Mouse (Mus musculus) frontal cortex, adult 2 months (tissue): ENCODE measurements around the gene Grasp. TPM values are rescaled to one million over a fixed set of nuclear protein-coding genes. Genes with fewer than 3 reads are reported as not detected.

Experiments
- DNase-seq, 2 experiments: peaks; one replicate each; pipeline ENCODE4 v3.0.0; 2022; ENCODE audit warnings: low spot score in 1 of 2; ENCODE audit errors: extremely low spot score in 1 of 2
- polyA plus RNA-seq: library from polyadenylated mRNA; depleted of rRNA; stranded (reverse); fragments of >200 nt; gene quantifications from 2 replicates; pipeline ENCODE4 v1.2.3, GENCODE M21; 2012

Grasp gene
- polyA plus RNA-seq, 1 experiment: 43.9 TPM

DNA sequence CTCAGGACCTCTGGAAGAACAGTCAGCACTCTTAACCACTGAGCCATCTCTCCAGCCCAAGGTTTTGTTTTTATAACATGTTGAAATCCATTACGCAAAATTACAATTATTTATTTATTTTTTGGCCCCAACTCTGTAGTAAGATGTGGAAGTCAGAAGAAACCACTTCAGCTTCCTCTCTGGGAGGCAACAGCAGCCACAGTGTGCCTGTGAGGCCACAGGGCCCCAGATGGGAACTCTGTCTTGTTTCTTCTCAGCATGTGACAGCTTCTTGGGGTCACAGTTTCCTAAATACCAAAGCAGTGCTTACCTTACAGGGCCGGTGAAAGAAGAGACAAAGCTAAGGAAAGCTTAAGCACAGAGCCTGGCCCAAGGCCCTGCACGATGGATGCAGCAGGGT, 20.0 kb downstream of the Grasp start:
- no peak for DNase-seq

DNA sequence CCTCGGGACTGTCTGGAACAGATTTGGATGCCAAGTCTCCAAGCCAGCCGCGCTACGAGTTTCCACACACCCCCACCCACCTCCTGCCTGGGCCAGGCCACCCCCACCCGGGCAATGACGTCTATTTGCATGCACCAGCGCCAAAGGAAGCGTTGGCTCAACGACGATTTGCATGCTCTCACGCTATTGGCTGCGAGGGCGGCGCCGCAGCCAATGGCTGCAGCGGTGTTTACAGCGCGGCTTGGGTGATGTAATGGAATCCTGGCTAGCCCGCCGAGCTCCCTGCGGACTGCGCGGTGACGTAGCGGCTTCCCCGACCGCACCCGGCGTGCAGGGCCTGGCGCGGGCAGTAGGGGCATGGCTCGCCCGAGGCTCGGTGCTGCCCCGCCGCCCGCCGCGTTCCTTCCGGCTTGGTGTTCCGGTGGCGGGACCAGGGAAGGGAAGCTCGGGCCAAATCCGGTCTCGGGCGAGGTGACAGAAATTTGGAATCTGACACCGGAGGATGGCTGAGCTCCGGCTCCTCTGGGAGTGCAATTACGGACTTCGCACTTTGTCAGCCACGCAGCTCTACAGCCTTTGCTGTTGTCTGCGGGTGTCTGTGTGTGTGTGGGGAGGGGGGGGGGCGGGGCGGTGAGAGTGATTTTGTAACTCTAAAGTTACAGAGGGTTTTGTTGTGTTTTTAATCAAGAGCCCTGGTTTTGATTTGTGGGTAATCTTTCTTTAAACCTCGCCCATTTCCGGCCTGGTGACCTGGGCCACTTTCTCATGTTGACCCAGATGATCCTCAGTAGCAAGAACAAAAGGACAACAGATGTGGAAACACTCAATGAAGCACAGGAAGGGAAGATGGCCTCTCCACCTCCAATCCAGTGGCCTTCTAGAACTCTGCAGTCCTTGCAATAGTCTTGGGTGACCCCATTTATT, 22.5 kb downstream of the Grasp start:
- peak; percentile 94 to 97 for DNase-seq

DNA sequence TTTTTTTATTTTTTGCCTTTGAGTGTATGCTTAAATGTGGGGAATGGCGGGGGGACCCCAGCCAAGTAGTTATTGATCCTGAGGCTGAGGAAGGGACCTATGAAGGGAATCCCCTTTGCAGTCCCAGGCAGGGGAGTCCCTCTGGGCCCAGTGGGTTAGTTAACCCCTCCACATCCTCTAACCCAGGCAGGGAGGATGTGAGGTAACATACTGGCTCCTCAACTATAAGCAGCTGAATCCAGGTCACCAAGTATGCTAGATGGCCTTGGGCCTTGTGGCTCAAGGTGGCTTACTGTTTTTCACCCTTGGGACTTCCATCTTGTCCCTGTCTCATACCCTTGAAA, 23.1 kb downstream of the Grasp start:
- DNase-seq: no peak

DNA sequence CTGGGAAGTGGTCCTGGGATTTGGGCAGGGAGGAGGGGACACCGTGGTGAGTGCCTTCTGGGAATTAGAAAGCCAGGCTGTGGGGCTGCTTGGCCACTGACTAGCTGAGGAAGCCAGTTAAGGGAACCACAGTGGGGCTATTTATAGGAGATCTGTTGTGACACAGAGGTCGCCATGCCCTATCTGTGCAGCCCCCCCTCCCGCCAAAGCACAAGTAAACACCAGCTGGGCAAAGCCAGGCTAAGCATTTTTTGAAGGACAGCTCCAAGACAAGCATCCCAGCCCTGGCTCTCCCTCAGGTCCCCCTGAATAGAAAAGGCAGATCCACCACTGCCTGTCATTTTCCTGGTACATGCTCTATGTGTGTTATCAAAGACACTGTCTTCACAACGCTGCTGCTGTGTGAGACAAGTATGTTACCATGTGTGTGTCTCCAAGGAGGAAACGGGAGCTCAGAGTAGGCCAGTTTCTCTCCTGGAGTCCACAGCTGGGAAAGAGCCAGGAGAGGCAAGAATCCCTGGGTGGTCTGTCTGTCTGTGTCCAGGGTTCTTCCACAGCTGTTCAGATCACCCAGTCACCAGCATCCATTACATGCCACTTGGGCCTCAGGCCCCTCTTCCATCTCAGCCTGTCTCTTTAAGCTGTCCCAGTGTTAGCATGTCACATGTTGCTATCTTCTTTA, 24.2 kb downstream of the Grasp start:
- no peak for DNase-seq

- no peak for DNase-seq
Measured at GRCm38 (mm10) chr15:101250220-101250800, 26.3 kb downstream of the Grasp start.

- DNase-seq: no peak
Measured at GRCm38 (mm10) chr15:101251930-101252329, 27.9 kb downstream of the Grasp start.

GRCm38 (mm10) chr15:101252614-101253013, 28.6 kb downstream of the Grasp start:
- DNase-seq: no peak

GRCm38 (mm10) chr15:101253563-101253885, 29.5 kb downstream of the Grasp start:
- no peak for DNase-seq

- DNase-seq: peak in 1 of 2 experiments; percentile 87
Measured at GRCm38 (mm10) chr15:101253886-101254795, 30.2 kb downstream of the Grasp start, which contains the start of gene Nr4a1. Nr4a1 (plus strand) TSS chr15:101254269.

- no peak for DNase-seq
Measured at GRCm38 (mm10) chr15:101255842-101256462, 32.0 kb downstream of the Grasp start.

DNA sequence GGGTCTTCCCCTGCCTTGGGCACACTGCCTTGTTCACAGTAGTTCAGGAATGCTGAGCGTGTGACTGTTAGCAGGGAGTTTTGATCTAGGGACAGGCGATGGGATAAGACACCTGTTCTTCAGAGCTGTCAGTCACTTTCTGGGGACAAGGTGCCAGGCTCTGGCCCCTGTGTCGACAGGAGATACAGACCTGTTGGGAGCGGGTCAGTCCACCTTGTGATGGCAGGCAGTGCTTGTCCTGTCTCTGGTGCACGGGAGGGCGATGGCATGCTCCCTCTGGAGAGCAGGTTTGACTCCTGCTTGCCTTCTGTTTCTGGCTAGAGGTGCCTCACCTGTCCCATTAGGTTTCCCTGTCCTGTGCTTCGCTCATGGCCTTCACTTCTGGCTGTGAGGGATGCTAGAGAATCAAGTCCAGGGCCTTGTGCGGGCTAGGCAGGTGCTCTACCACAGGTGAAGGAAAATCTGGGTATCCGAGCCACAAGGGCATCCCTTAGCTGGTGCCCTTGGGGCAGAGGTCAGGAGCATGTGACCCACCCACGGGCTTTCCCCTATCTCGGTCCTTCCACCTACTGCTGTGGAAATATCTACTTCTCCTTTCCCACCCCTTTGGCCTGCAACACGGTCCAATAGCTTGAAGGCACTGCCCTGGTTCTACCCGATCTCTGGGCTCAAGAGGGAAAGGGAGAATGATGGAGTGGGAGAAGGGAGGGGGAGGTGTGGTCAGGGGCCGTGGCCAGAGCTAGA, 32.6 kb downstream of the Grasp start:
- no peak for DNase-seq

- DNase-seq: no peak
Measured at GRCm38 (mm10) chr15:101258420-101258819, 34.4 kb downstream of the Grasp start.

GRCm38 (mm10) chr15:101259922-101260321, 35.9 kb downstream of the Grasp start:
- no peak for DNase-seq

- no peak for DNase-seq
Measured at GRCm38 (mm10) chr15:101260387-101260786, 36.4 kb downstream of the Grasp start.

- DNase-seq: no peak
Measured at GRCm38 (mm10) chr15:101260874-101261622, 37.1 kb downstream of the Grasp start.

GRCm38 (mm10) chr15:101262502-101262901, 38.5 kb downstream of the Grasp start:
- DNase-seq: no peak

GRCm38 (mm10) chr15:101266132-101266963, 42.4 kb downstream of the Grasp start:
- DNase-seq: peak; percentile 82 to 94
